Mouse (Mus musculus): ENCODE results near the gene Veph1.

The Veph1 gene

GRCm38 (mm10) chr3:66101074-66101473 is 195.6 kb downstream of the Veph1 start:
- no peak for DNase-seq (ENCODE audit: low spot score)

GRCm38 (mm10) chr3:66091746-66092145 is 204.9 kb downstream of the Veph1 start:
- no peak for DNase-seq (ENCODE audit: low spot score)

DNA sequence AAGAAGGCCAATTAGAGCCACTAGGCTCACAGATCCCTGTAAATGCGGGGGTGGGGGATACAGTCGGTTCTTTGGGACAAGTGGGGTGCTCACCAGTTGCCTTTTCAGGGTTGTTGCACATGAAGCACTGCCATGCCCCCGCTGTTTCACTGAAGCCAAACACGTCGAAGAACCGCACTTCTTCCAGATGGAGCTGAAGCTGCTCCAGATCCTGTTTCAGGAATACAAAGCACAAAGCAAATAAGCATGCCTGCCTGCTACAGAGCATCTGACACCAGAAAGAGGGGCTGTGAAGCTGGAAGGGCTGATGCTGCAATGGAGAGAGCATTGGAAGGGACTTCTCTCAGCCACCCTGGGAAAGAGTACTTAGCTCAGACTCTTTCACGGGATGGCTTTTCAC is 209.0 kb downstream of the Veph1 start:
- DNase-seq (ENCODE audit: low spot score): no peak

- DNase-seq (ENCODE audit: low spot score): no peak
Observed at GRCm38 (mm10) chr3:66083856-66084255, 212.8 kb downstream of the Veph1 start.

GRCm38 (mm10) chr3:66083407-66083806 is 213.2 kb downstream of the Veph1 start:
- DNase-seq (ENCODE audit: low spot score): no peak

DNA sequence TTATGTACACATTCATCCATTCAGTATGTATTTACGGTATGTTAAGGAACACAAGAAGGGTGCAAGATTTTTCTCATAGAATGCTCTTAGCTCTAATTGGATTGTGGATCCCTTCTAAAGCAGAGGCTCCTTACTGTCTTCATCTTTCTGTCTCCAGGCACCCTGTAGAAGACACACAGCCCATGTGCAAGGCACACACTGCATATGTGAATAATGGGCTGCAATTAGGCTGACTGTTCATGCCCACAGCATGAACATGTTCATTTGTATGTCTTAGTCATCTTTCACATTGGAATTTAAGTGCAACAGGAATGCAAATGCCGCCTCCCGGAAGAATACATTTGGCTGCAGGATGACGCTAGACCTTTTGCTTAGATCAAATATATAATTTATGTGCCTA is 213.7 kb downstream of the Veph1 start:
- DNase-seq (ENCODE audit: low spot score): no peak

GRCm38 (mm10) chr3:66081363-66081736 is 215.3 kb downstream of the Veph1 start:
- DNase-seq (ENCODE audit: low spot score): no peak

DNA sequence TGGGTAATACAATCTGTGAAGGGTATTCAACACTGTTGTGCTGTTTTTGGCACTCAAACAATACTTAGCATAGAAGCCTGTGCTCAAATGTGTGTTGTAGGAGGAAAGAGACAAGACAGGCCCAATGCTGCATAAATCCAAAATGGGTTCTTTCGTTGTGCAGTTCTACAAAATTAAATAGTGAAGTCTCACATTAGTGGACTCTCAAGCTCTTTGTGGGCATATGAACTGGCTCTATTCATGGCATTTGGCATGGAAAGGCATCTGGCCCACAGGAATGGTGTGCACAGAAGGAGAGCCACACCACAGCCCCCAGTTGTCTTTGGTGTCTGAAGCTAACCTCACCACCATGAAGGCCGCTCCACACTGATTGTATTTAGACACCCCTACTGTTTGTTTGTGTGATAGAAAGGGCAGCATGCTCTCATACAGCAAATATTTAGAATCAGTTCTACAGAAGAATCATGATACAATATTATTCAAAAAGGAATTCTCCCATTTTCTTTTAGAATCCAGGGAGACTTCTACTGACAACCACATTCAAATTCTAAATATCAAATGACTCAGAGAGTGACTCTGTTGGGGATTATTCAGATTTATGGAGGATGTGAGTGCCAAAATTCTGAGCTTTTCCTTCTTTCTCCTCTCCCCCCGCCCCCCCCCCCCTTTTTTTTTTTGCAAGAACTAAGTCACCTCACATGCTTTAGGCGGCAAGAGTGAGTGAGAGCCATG is 215.8 kb downstream of the Veph1 start:
- no peak for DNase-seq (ENCODE audit: low spot score)

- no peak for DNase-seq (ENCODE audit: low spot score)
Observed at GRCm38 (mm10) chr3:66079886-66080285, 216.8 kb downstream of the Veph1 start.

DNA sequence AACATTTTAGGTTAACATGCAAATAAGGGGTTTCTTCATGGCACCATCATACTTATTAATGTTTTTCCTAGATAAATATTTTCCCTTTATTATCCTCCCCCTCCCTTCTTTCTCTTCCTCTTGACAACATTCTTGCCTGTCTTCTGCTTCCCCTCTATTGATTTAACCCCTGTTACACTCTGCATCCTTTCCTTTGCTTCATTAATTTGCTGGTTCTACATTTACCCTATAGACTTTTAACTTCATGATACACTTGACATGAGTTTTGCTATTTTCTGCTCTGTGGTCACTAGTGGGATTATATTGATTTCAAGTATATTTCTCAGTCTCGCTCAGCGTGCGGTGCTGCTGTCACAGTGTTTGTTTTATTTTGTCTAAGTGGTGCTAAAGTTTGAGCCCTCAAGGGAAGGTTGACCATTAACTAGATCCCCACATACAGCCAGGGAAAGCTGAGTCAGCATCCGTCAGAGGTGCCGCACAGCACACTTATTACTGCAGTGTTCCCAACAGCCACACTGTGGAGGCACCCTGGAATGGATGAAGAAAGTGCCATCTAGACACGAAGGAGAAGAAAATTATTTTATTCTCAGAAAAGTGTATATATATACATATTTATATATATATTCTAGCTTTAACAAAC is 217.6 kb downstream of the Veph1 start:
- no peak for DNase-seq (ENCODE audit: low spot score)

- DNase-seq (ENCODE audit: low spot score): no peak
Observed at GRCm38 (mm10) chr3:66078026-66078721, 218.5 kb downstream of the Veph1 start.

GRCm38 (mm10) chr3:66070274-66070673 is 226.4 kb downstream of the Veph1 start:
- DNase-seq (ENCODE audit: low spot score): no peak

DNA sequence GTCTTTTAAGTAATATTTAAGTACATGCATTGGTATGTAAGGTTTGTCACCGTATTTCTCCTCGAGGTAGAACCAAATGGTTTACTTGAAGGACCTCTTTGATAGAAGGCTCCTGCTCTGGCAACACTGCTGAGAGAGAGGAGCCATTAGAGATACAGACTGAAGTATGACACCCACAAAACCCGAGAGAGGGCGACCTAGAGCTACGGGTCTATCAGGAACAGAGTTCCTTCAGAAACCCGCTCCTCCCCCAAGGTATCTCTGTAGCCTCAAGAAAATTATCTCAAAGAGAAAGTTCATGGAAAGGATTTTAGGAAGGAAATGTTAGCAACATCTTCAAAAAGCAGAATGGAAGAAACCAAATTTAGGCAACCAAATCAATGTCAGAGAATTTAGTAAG is 232.8 kb downstream of the Veph1 start:
- DNase-seq (ENCODE audit: low spot score): no peak

DNA sequence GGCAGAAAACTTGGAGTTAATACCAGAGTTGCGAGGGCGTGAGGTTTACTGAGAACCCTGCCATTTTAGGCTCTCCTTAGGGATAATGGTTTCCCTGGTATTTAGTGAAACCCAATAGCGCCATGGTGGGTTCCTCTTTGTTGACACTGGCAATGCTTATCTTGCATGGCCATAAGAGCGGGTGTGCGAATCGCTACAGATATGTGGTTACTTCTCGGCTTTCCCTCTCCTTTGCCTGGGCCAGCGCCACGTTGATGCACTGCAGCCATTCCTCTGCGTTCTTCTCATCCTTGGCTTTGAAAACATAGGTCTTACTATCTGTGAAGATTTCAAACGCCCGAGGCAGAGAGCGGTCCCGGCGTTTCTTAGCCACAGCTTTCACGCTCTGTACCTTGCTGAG is 239.7 kb downstream of the Veph1 start:
- no peak for DNase-seq (ENCODE audit: low spot score)

- no peak for DNase-seq (ENCODE audit: low spot score)
Observed at GRCm38 (mm10) chr3:66055652-66056051, 241.0 kb downstream of the Veph1 start.

GRCm38 (mm10) chr3:66050092-66050886 is 246.3 kb downstream of the Veph1 start:
- no peak for DNase-seq (ENCODE audit: low spot score)

GRCm38 (mm10) chr3:66040857-66041494 is 255.7 kb downstream of the Veph1 start:
- no peak for DNase-seq (ENCODE audit: low spot score)

DNA sequence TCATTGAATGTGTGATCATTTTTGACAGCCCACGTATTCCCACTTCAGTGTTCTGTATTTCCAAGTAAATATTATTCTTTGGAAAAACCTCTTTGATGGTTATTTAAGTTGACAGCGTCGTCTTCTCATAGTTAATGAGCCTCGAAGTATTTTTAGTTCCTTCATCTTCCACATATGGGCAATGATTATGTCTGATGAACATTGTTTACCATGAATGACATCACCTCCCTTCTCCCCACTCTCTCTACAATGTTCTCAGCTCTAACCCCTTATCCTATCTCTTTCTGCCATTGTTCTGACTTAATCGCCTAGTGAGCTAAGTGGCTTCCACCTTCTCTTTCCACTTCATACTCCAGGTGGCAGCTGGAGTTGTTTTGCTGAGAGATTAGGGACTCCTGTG is 261.4 kb downstream of the Veph1 start:
- DNase-seq (ENCODE audit: low spot score): no peak

DNA sequence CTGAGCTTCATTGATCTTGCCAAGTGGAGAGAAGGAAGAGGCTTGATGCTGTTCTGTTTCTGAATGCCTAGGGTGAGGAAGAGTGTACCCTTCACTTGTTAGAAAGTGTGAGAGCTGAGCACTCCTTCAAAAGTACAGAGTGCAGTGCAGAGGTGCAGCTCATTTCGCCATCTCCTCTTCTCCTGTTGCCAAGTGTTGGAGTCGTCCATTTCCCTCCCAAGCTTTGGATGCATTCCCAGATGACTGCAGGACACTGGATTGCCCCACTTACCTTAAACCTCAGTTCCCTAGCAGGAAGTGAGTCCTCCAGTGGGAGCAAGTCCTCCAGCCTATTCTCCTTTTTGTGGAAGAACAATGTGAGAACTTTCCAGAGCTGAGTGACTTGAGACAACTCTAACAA is 263.3 kb downstream of the Veph1 start:
- no peak for DNase-seq (ENCODE audit: low spot score)

GRCm38 (mm10) chr3:66025454-66025853 is 271.2 kb downstream of the Veph1 start:
- no peak for DNase-seq (ENCODE audit: low spot score)

DNA sequence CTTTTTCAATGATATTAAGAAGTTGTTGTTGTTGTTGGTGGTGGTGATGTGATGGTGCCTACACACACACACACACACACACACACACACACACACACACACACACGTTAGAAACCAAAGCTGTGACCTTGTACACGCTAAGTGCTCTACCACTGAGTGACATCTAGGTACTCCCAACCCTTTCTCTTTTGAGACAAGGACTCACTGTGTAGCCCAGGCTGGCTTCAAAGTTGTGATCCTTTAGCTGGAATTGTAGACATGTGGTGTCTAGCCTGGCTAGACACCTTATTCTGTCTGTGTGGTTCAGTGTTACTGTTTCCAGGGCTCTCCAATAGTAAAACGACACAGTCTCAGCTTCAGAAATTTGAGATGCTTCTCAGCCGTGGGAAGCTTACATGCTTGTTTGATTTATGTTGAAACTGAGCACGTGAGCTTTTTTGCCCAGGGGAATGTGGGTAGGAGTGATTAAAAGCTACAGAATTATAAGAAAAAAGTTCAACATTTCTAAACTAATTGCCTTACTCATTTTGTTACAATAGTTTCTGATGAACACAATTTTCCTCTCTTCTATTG is 272.3 kb downstream of the Veph1 start:
- DNase-seq (ENCODE audit: low spot score): no peak

- no peak for DNase-seq (ENCODE audit: low spot score)
Observed at GRCm38 (mm10) chr3:66019171-66019570, 277.5 kb downstream of the Veph1 start.

Measured in ovary, adult 18-20 months (tissue).